Mouse (Mus musculus): ENCODE measurements around the gene Degs2.
"Not testable (repeated sequence)": the region's sequence is repeated elsewhere in the genome, so short reads cannot be mapped to it uniquely, and the experiment has no call there.

Gene Degs2

GRCm38 (mm10) chr12:108702185-108702584 is at the start of gene Degs2:
Gene Degs2 (minus strand): TSS chr12:108702315.
- in situ Hi-C loops (cut with MboI; ENCODE audit: low pct_unique_long_range_greater_than_20kb in 1 of 2, low sequenced_read_pairs in 2 of 2, unreplicated experiment in 1 of 2): no loop called here

GRCm38 (mm10) chr12:108751790-108752189 is 49.7 kb upstream of the Degs2 start:
- in situ Hi-C loops (cut with MboI; ENCODE audit: low pct_unique_long_range_greater_than_20kb in 1 of 2, low sequenced_read_pairs in 2 of 2, unreplicated experiment in 1 of 2): loop anchor here in 1 of 2 experiments (10.0 kb wide), 1 partner anchor 147 kb away; no protein-coding TSS in a partner anchor

- in situ Hi-C loops (cut with MboI; ENCODE audit: low pct_unique_long_range_greater_than_20kb in 1 of 2, low sequenced_read_pairs in 2 of 2, unreplicated experiment in 1 of 2): loop anchor here in 1 of 2 experiments (10.0 kb wide), 1 partner anchor 145 kb away; no protein-coding TSS in a partner anchor
These were observed 48.1 kb upstream of the Degs2 start for GRCm38 (mm10) chr12:108750226-108750625.

GRCm38 (mm10) chr12:108749454-108749853 is 47.3 kb upstream of the Degs2 start:
- in situ Hi-C loops (cut with MboI; ENCODE audit: low pct_unique_long_range_greater_than_20kb in 1 of 2, low sequenced_read_pairs in 2 of 2, unreplicated experiment in 1 of 2): no loop called here

- in situ Hi-C loops (cut with MboI; ENCODE audit: low pct_unique_long_range_greater_than_20kb in 1 of 2, low sequenced_read_pairs in 2 of 2, unreplicated experiment in 1 of 2): no loop called here
These were observed 46.9 kb upstream of the Degs2 start for GRCm38 (mm10) chr12:108749019-108749418.

GRCm38 (mm10) chr12:108745990-108746389 is 43.9 kb upstream of the Degs2 start:
- in situ Hi-C loops (cut with MboI; ENCODE audit: low pct_unique_long_range_greater_than_20kb in 1 of 2, low sequenced_read_pairs in 2 of 2, unreplicated experiment in 1 of 2): no loop called here

GRCm38 (mm10) chr12:108742241-108742640 is 40.1 kb upstream of the Degs2 start:
- in situ Hi-C loops (cut with MboI; ENCODE audit: low pct_unique_long_range_greater_than_20kb in 1 of 2, low sequenced_read_pairs in 2 of 2, unreplicated experiment in 1 of 2): no loop called here

GRCm38 (mm10) chr12:108741472-108741871 is 39.4 kb upstream of the Degs2 start:
- in situ Hi-C loops (cut with MboI; ENCODE audit: low pct_unique_long_range_greater_than_20kb in 1 of 2, low sequenced_read_pairs in 2 of 2, unreplicated experiment in 1 of 2): no loop called here

- in situ Hi-C loops (cut with MboI; ENCODE audit: low pct_unique_long_range_greater_than_20kb in 1 of 2, low sequenced_read_pairs in 2 of 2, unreplicated experiment in 1 of 2): no loop called here
These were observed 36.6 kb upstream of the Degs2 start for GRCm38 (mm10) chr12:108738745-108739144.

GRCm38 (mm10) chr12:108737838-108738237 is 35.7 kb upstream of the Degs2 start:
- in situ Hi-C loops (cut with MboI; ENCODE audit: low pct_unique_long_range_greater_than_20kb in 1 of 2, low sequenced_read_pairs in 2 of 2, unreplicated experiment in 1 of 2): no loop called here

- in situ Hi-C loops (cut with MboI; ENCODE audit: low pct_unique_long_range_greater_than_20kb in 1 of 2, low sequenced_read_pairs in 2 of 2, unreplicated experiment in 1 of 2): no loop called here
These were observed 32.3 kb upstream of the Degs2 start for GRCm38 (mm10) chr12:108734386-108734785.

GRCm38 (mm10) chr12:108723841-108724240 is 21.7 kb upstream of the Degs2 start:
- in situ Hi-C loops (cut with MboI; ENCODE audit: low pct_unique_long_range_greater_than_20kb in 1 of 2, low sequenced_read_pairs in 2 of 2, unreplicated experiment in 1 of 2): no loop called here

GRCm38 (mm10) chr12:108722464-108722863 is 20.3 kb upstream of the Degs2 start:
- in situ Hi-C loops (cut with MboI; ENCODE audit: low pct_unique_long_range_greater_than_20kb in 1 of 2, low sequenced_read_pairs in 2 of 2, unreplicated experiment in 1 of 2): no loop called here

- in situ Hi-C loops (cut with MboI; ENCODE audit: low pct_unique_long_range_greater_than_20kb in 1 of 2, low sequenced_read_pairs in 2 of 2, unreplicated experiment in 1 of 2): no loop called here
These were observed 16.4 kb upstream of the Degs2 start for GRCm38 (mm10) chr12:108718485-108718884.

GRCm38 (mm10) chr12:108715854-108716253 is 13.7 kb upstream of the Degs2 start:
- in situ Hi-C loops (cut with MboI; ENCODE audit: low pct_unique_long_range_greater_than_20kb in 1 of 2, low sequenced_read_pairs in 2 of 2, unreplicated experiment in 1 of 2): no loop called here

- in situ Hi-C loops (cut with MboI; ENCODE audit: low pct_unique_long_range_greater_than_20kb in 1 of 2, low sequenced_read_pairs in 2 of 2, unreplicated experiment in 1 of 2): not testable (repeated sequence)
These were observed 11.9 kb upstream of the Degs2 start for GRCm38 (mm10) chr12:108713972-108714371.

- in situ Hi-C loops (cut with MboI; ENCODE audit: low pct_unique_long_range_greater_than_20kb in 1 of 2, low sequenced_read_pairs in 2 of 2, unreplicated experiment in 1 of 2): no loop called here
These were observed 10.4 kb upstream of the Degs2 start for GRCm38 (mm10) chr12:108712481-108712880.

- in situ Hi-C loops (cut with MboI; ENCODE audit: low pct_unique_long_range_greater_than_20kb in 1 of 2, low sequenced_read_pairs in 2 of 2, unreplicated experiment in 1 of 2): no loop called here
These were observed 8.9 kb upstream of the Degs2 start for GRCm38 (mm10) chr12:108710861-108711615.

GRCm38 (mm10) chr12:108709964-108710765 is 8.1 kb upstream of the Degs2 start:
- in situ Hi-C loops (cut with MboI; ENCODE audit: low pct_unique_long_range_greater_than_20kb in 1 of 2, low sequenced_read_pairs in 2 of 2, unreplicated experiment in 1 of 2): no loop called here
